Mouse (Mus musculus): ENCODE results near the gene Zfp639. TPM values are rescaled to one million over a fixed set of nuclear protein-coding genes. Genes with fewer than 3 reads are reported as not detected.

Zfp639 gene
- polyA plus RNA-seq, 1 experiment from 2014 or later, result 50.4 TPM

- ATAC-seq (ENCODE audit: insufficient number of reproducible peaks, insufficient read depth, low FRiP score, low TSS enrichment), result no peak
- no peak overlapping the region for H3K27ac ChIP-seq
- H3K27me3 ChIP-seq, result no peaks in the 10 kb centered on the region
- no peak overlapping the region for H3K4me3 ChIP-seq
- H3K4me1 ChIP-seq, result no peaks in the 10 kb centered on the region
- H3K9ac ChIP-seq, result no peak overlapping the region
- no peaks in the 10 kb centered on the region for H3K9me3 ChIP-seq
- H3K4me2 ChIP-seq (replicated peaks), result no peak overlapping the region
- 86% methylated on average over 5 of the region's 5 CpGs for WGBS
- peaks cover 35% of the 10 kb centered on the region for H3K36me3 ChIP-seq
These were observed 28.0 kb downstream of the Zfp639 start for GRCm38 (mm10) chr3:32538091-32538490.

- Histone ChIP-seq H3K9ac (no peak overlapping the region), H3K36me3 (peaks cover 33% of the 10 kb centered on the region), H3K4me1 (no peaks in the 10 kb centered on the region), H3K27me3 (no peaks in the 10 kb centered on the region), H3K4me3 (no peak overlapping the region), H3K27ac (no peak overlapping the region), H3K4me2 (replicated peaks) (no peak overlapping the region), H3K9me3 (no peaks in the 10 kb centered on the region)
- WGBS, result 100% methylated on average over 1 of the region's 1 CpGs
- no peak for ATAC-seq (ENCODE audit: insufficient number of reproducible peaks, insufficient read depth, low FRiP score, low TSS enrichment)
These were observed 43.0 kb downstream of the Zfp639 start for GRCm38 (mm10) chr3:32553061-32553460.

GRCm38 (mm10) chr3:32563401-32563800 is 53.3 kb downstream of the Zfp639 start:
- ATAC-seq (ENCODE audit: insufficient number of reproducible peaks, insufficient read depth, low FRiP score, low TSS enrichment), result no peak
- no peak overlapping the region for H3K27ac ChIP-seq
- peaks cover 39% of the 10 kb centered on the region for H3K36me3 ChIP-seq
- no peaks in the 10 kb centered on the region for H3K27me3 ChIP-seq
- H3K9ac ChIP-seq, result no peak overlapping the region
- WGBS, result 94% methylated on average over 6 of the region's 6 CpGs
- no peak overlapping the region for H3K4me2 ChIP-seq (replicated peaks)
- H3K4me1 ChIP-seq, result no peaks in the 10 kb centered on the region
- H3K9me3 ChIP-seq, result no peaks in the 10 kb centered on the region
- no peak overlapping the region for H3K4me3 ChIP-seq

Other genes starting within 250 kb of the Zfp639 start
- gene Zmat3, start 144.2 kb upstream of the Zfp639 start, polyA plus RNA-seq (2016; fragmentation: Nextera tagmentation; extraction: Ambion mirVana), result 5.2 TPM in 2 replicates
- 10.9 and 12.2 TPM in 2 replicates for gene Pik3ca, start 112.6 kb upstream of the Zfp639 start, polyA plus RNA-seq (2016; fragmentation: Nextera tagmentation; extraction: Ambion mirVana)
- gene Kcnmb3, start 18.0 kb upstream of the Zfp639 start, polyA plus RNA-seq (2016; fragmentation: Nextera tagmentation; extraction: Ambion mirVana), result 0.09 TPM in 1 of 2 replicates, not detected in the other
- gene Mfn1, start 19.2 kb downstream of the Zfp639 start, polyA plus RNA-seq (2016; fragmentation: Nextera tagmentation; extraction: Ambion mirVana), result 40.7 and 44.5 TPM in 2 replicates
- gene Gnb4, start 106.3 kb downstream of the Zfp639 start, polyA plus RNA-seq (2016; fragmentation: Nextera tagmentation; extraction: Ambion mirVana), result 57.9 and 63.0 TPM in 2 replicates
- 186 and 197 TPM in 2 replicates for gene Actl6a, start 196.0 kb downstream of the Zfp639 start, polyA plus RNA-seq (2016; fragmentation: Nextera tagmentation; extraction: Ambion mirVana)
- 303 and 311 TPM in 2 replicates for gene Ndufb5, start 226.7 kb downstream of the Zfp639 start, polyA plus RNA-seq (2016; fragmentation: Nextera tagmentation; extraction: Ambion mirVana)
- gene Mrpl47, start 227.3 kb downstream of the Zfp639 start, polyA plus RNA-seq (2016; fragmentation: Nextera tagmentation; extraction: Ambion mirVana), result 37.0 and 38.1 TPM in 2 replicates

Data from embryonic facial prominence, embryonic 12.5 days (tissue).